Mouse (Mus musculus): ENCODE results near the gene Picalm. TPM values are rescaled to one million over a fixed set of nuclear protein-coding genes. Genes with fewer than 3 reads are reported as not detected.

Picalm gene
- 40.8 and 43.2 TPM in 2 replicates for polyA plus RNA-seq (2015; fragmentation: Nextera tagmentation; extraction: Ambion mirVana)

GRCm38 (mm10) chr7:90129732-90130392 lies at the start of gene Picalm:
Gene Picalm (plus strand): TSS chr7:90130213.
- WGBS = 0% methylated on average over 60 of the region's 72 CpGs
- H3K27ac ChIP-seq = peak within 1 kb of the TSS; percentile 97
- peak within 1 kb of the TSS; percentile 62 for H3K4me2 ChIP-seq

GRCm38 (mm10) chr7:90083799-90084198 lies 46.2 kb upstream of the Picalm start:
- no peaks in the 10 kb centered on the region for H3K36me3 ChIP-seq
- no peak overlapping the region for H3K9ac ChIP-seq
- H3K4me3 ChIP-seq = no peak overlapping the region
- no peaks in the 10 kb centered on the region for H3K9me3 ChIP-seq
- no peak overlapping the region for H3K4me2 ChIP-seq
- H3K27me3 ChIP-seq = no peaks in the 10 kb centered on the region
- H3K27ac ChIP-seq = peak overlapping the region; percentile 37; the same call in 1 of the 2 replicates
- WGBS = 53% methylated on average over 7 of the region's 7 CpGs
- H3K4me1 ChIP-seq = peaks cover 19% of the 10 kb centered on the region
- ATAC-seq (ENCODE audit: borderline replicate concordance, extremely low read depth, low FRiP score, low TSS enrichment) = no peak

More at GRCm38 (mm10) chr7:90129732-90130392, at the start of gene Picalm:
- no peaks in the 10 kb centered on the region for H3K36me3 ChIP-seq
- H3K4me1 ChIP-seq = peaks cover 31% of the 10 kb centered on the region
- ATAC-seq (ENCODE audit: borderline replicate concordance, extremely low read depth, low FRiP score, low TSS enrichment) = peak; percentile 90
- H3K9ac ChIP-seq = peak within 1 kb of the TSS; percentile 93
- no peaks in the 10 kb centered on the region for H3K9me3 ChIP-seq
- H3K27me3 ChIP-seq = no peaks in the 10 kb centered on the region
- peak within 1 kb of the TSS; percentile 91 for H3K4me3 ChIP-seq

- no peak overlapping the region for H3K4me2 ChIP-seq
- 0 out of 2 replicates have a peak overlapping the region, but pooled peaks have one; percentile 34 for H3K27ac ChIP-seq
- no peak overlapping the region for H3K9ac ChIP-seq
- H3K36me3 ChIP-seq = no peaks in the 10 kb centered on the region
- H3K27me3 ChIP-seq = no peaks in the 10 kb centered on the region
- no peaks in the 10 kb centered on the region for H3K9me3 ChIP-seq
- no peak for ATAC-seq (ENCODE audit: borderline replicate concordance, extremely low read depth, low FRiP score, low TSS enrichment)
- H3K4me3 ChIP-seq = no peak overlapping the region
- H3K4me1 ChIP-seq = peaks cover 19% of the 10 kb centered on the region
These were observed 45.5 kb upstream of the Picalm start for GRCm38 (mm10) chr7:90084531-90084930.

DNA sequence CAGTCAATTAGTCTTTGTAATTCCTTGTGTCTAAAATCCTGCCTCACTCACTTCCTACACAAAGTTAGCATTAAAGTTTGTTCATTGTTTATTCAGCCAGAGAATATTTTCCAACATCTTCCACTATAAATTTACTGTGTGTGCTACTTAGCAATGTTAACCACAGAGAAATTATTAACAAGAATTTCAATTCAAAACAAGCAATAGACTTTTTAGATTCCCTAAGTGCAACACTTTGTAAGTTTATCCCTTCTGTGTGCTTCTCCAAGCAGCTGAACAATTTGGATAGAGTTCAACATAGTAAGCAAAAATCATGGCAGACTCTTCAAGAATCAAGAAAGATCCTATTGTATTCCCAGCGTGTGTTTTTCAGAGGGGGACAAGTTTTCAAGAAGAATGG lies 44.3 kb upstream of the Picalm start:
- Histone ChIP-seq H3K27ac (peak overlapping the region; percentile 60), H3K9me3 (no peaks in the 10 kb centered on the region), H3K36me3 (no peaks in the 10 kb centered on the region), H3K4me2 (no peak overlapping the region), H3K4me3 (no peak overlapping the region), H3K9ac (no peak overlapping the region), H3K4me1 (peaks cover 19% of the 10 kb centered on the region), H3K27me3 (no peaks in the 10 kb centered on the region)
- WGBS = 4% methylated on average over 1 of the region's 1 CpGs
- no peak for ATAC-seq (ENCODE audit: borderline replicate concordance, extremely low read depth, low FRiP score, low TSS enrichment)

- Histone ChIP-seq H3K9ac (no peak overlapping the region), H3K9me3 (no peaks in the 10 kb centered on the region), H3K36me3 (no peaks in the 10 kb centered on the region), H3K4me2 (no peak overlapping the region), H3K4me1 (peaks cover 19% of the 10 kb centered on the region), H3K27ac (no peak overlapping the region), H3K4me3 (no peak overlapping the region), H3K27me3 (no peaks in the 10 kb centered on the region)
- no peak for ATAC-seq (ENCODE audit: borderline replicate concordance, extremely low read depth, low FRiP score, low TSS enrichment)
These were observed 43.2 kb upstream of the Picalm start for GRCm38 (mm10) chr7:90086821-90087220.

DNA sequence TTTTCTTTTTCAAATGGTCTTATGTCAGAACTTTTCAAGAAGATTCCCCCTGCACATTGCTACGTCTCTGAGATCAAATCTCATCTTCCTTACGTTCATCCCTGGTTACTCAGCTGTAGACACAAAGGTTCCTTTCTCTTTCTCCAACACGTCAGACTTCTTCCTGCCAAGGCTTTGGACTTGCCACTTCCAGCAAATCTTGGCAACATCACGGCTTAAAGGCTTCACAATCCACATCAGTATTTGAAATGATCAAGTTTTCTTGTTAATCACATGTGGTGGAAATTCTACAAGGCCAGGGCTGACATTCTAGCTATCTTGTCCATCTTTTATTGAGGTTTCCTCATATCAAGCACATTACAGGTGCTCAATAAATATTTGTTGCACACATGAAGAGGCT lies 39.0 kb upstream of the Picalm start:
- H3K4me2 ChIP-seq = no peak overlapping the region
- no peaks in the 10 kb centered on the region for H3K27me3 ChIP-seq
- no peak overlapping the region for H3K4me3 ChIP-seq
- no peak overlapping the region for H3K9ac ChIP-seq
- no peaks in the 10 kb centered on the region for H3K36me3 ChIP-seq
- 68% methylated on average over 4 of the region's 4 CpGs for WGBS
- H3K27ac ChIP-seq = no peak overlapping the region
- H3K4me1 ChIP-seq = peaks cover 12% of the 10 kb centered on the region; the same call in 1 of the 2 replicates
- H3K9me3 ChIP-seq = no peaks in the 10 kb centered on the region
- no peak for ATAC-seq (ENCODE audit: borderline replicate concordance, extremely low read depth, low FRiP score, low TSS enrichment)

DNA sequence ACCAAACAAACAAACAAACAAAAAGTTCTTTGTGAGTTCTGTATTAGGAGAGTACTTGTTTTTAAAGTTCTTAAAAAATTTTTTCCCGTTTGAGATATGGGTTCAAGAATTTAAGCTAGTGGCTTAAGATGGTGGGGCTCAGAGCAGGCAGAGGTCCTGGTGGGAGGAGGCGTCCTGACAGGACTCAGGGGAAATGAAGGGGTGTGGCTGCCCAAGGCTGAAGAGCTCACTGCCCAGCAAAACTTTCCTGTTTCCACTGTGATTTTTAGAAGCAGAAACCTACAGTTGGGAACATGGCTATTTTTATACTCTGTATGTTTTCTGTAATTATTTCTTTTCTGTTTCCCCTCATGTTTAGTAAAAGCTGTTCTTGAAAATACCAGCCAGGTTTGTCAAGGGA lies 38.3 kb upstream of the Picalm start:
- no peak overlapping the region for H3K4me3 ChIP-seq
- no peak for ATAC-seq (ENCODE audit: borderline replicate concordance, extremely low read depth, low FRiP score, low TSS enrichment)
- WGBS = 30% methylated on average over 2 of the region's 2 CpGs
- H3K27me3 ChIP-seq = no peaks in the 10 kb centered on the region
- H3K4me1 ChIP-seq = peaks cover 13% of the 10 kb centered on the region
- no peak overlapping the region for H3K9ac ChIP-seq
- H3K9me3 ChIP-seq = no peaks in the 10 kb centered on the region
- H3K36me3 ChIP-seq = no peaks in the 10 kb centered on the region
- H3K27ac ChIP-seq = no peak overlapping the region
- no peak overlapping the region for H3K4me2 ChIP-seq

GRCm38 (mm10) chr7:90092452-90093450 lies 37.3 kb upstream of the Picalm start:
- no peaks in the 10 kb centered on the region for H3K36me3 ChIP-seq
- H3K27ac ChIP-seq = no peak overlapping the region
- H3K4me3 ChIP-seq = no peak overlapping the region
- no peaks in the 10 kb centered on the region for H3K27me3 ChIP-seq
- 79% methylated on average over 8 of the region's 8 CpGs for WGBS
- no peak overlapping the region for H3K4me2 ChIP-seq
- H3K4me1 ChIP-seq = peaks cover 15% of the 10 kb centered on the region
- no peaks in the 10 kb centered on the region for H3K9me3 ChIP-seq
- no peak for ATAC-seq (ENCODE audit: borderline replicate concordance, extremely low read depth, low FRiP score, low TSS enrichment)
- no peak overlapping the region for H3K9ac ChIP-seq

DNA sequence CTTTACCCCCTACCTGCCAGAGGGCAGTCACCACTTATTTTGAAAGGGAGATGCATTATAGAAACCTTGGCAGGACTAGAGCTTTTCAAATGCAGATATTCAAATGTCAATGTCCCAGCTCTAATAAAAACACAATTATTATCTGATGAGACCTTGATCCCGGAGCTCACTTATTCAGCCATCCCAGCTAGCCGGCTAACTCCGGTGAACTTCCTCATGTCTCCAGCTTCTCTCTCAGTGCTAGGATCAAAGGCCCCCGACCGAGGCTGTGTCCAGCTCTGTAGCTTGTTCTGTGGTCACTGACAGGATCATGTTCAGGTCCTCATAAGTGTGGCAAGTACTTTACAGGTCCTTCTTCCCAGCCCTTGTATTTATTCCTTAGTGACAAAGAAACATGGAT lies 34.9 kb upstream of the Picalm start:
- no peak overlapping the region for H3K9ac ChIP-seq
- H3K9me3 ChIP-seq = no peaks in the 10 kb centered on the region
- ATAC-seq (ENCODE audit: borderline replicate concordance, extremely low read depth, low FRiP score, low TSS enrichment) = no peak
- H3K4me1 ChIP-seq = peaks cover 23% of the 10 kb centered on the region
- no peaks in the 10 kb centered on the region for H3K27me3 ChIP-seq
- H3K4me2 ChIP-seq = no peak overlapping the region
- H3K4me3 ChIP-seq = no peak overlapping the region
- no peaks in the 10 kb centered on the region for H3K36me3 ChIP-seq
- WGBS = 82% methylated on average over 5 of the region's 5 CpGs
- peak overlapping the region; percentile 66 for H3K27ac ChIP-seq

DNA sequence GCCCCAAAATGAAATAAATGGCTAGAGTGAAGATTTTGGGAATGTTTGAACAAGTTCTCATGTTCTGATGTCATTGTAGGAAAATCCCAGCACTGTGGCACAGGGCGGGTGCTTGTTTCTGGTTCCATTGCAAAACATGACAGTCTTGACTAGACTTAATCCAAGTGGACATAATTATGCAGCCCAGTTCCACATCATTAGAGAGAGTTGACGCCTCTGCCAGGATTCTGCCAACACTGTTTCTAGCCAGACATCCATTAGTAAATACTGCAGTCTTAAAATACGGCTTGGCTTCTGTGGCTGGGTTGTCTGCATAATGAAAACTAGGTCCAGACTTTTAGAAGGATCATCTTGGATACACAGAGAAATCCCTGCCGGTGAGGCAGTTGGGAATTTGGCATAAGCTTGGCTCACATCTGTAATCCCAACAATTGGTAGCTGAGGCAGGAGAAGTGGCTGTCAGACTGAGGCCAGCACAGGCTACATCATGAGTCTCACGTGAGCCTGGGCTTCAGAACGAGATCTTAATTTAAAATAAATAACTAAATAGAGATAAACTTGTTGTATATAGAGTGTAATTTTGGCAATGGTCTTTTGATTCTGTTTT lies 34.1 kb upstream of the Picalm start:
- H3K27ac ChIP-seq = peak overlapping the region; percentile 67
- 41% methylated on average over 6 of the region's 6 CpGs for WGBS
- no peaks in the 10 kb centered on the region for H3K9me3 ChIP-seq
- H3K4me3 ChIP-seq = no peak overlapping the region
- peaks cover 23% of the 10 kb centered on the region for H3K4me1 ChIP-seq
- no peaks in the 10 kb centered on the region for H3K27me3 ChIP-seq
- no peak overlapping the region for H3K9ac ChIP-seq
- H3K36me3 ChIP-seq = no peaks in the 10 kb centered on the region
- H3K4me2 ChIP-seq = no peak overlapping the region
- ATAC-seq (ENCODE audit: borderline replicate concordance, extremely low read depth, low FRiP score, low TSS enrichment) = peak; percentile 88

DNA sequence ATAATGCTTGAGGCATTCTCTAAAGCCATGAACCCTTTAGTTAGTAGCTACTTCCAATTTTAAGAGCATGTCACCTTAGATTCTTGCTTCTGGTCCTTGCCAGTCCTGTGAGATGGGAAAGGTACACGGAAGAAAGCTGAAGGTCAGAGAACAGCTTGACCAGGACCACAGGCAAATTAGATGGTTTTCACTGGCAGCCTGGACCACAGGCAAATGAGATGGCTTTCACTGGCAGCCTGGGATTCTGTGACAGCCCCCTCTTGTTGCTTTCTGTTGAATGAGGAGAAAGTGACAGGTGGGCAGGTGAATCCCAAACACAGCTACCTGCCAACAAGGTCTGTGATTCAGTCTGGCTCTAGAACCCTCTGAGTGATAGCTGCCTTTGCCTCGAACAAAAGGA lies 33.4 kb upstream of the Picalm start:
- Histone ChIP-seq H3K4me2 (no peak overlapping the region), H3K9ac (no peak overlapping the region), H3K4me1 (peaks cover 23% of the 10 kb centered on the region), H3K9me3 (no peaks in the 10 kb centered on the region), H3K36me3 (no peaks in the 10 kb centered on the region), H3K4me3 (no peak overlapping the region), H3K27me3 (no peaks in the 10 kb centered on the region), H3K27ac (0 out of 2 replicates have a peak overlapping the region, but pooled peaks have one; percentile 33)
- ATAC-seq (ENCODE audit: borderline replicate concordance, extremely low read depth, low FRiP score, low TSS enrichment) = no peak
- WGBS = 56% methylated on average over 2 of the region's 2 CpGs

All from lung, embryonic 15.5 days (tissue).